Mouse (Mus musculus): ENCODE measurements around the gene Ugt2b35. TPM values are rescaled to one million over a fixed set of nuclear protein-coding genes. Genes with fewer than 3 reads are reported as not detected.

The Ugt2b35 gene
- polyA plus RNA-seq (2012) = not detected in 2 replicates

GRCm38 (mm10) chr5:87000395-87001073 is at the start of gene Ugt2b35:
Gene Ugt2b35 (plus strand): TSS chr5:87000860.

Other genes starting within 250 kb of the Ugt2b35 start
- 26.3 and 43.5 TPM in 2 replicates for gene Ythdc1, start 196.6 kb upstream of the Ugt2b35 start, polyA plus RNA-seq (2012)
- gene Ugt2b34, start 93.9 kb upstream of the Ugt2b35 start, polyA plus RNA-seq (2012) = not detected in 2 replicates
- gene Ugt2b1, start 74.3 kb upstream of the Ugt2b35 start, polyA plus RNA-seq (2012) = 0.02 TPM in 1 of 2 replicates, not detected in the other
- gene Ugt2b36, start 91.7 kb downstream of the Ugt2b35 start, polyA plus RNA-seq (2012) = not detected in 2 replicates
- not detected in 2 replicates for gene Ugt2b5, start 139.5 kb downstream of the Ugt2b35 start, polyA plus RNA-seq (2012)

Measured in megakaryocyte-erythroid progenitor cell, adult 5 weeks (primary cell).